14 mouse cellular contexts compared by ENCODE assay signal in genomic region chr7:142442908-142443420, GRCm38 (mm10). TPM values are rescaled to one million over a fixed set of nuclear protein-coding genes. Genes with fewer than 3 reads are reported as not detected.
A peak's percentile ranks its signal among the peaks of the same experiment; 100 is the strongest.
DNase-seq lines count a peak whose midpoint lies in the region; ATAC-seq and TF ChIP-seq lines count a peak whose summit lies in the region.
"Had no signal": no experiment of that assay in that cellular context is flagged by ENCODE, and none has a peak within 500 bp of the region (broad histone marks: within the 10 kb centered on the region; RNA-seq: fewer than 3 reads in every experiment).

No protein-coding gene starts in this region.

- no peaks in the 10 kb centered on the region for H3K9me3 ChIP-seq in heart, embryonic 12.5 days (replicated peaks)
- no peaks in the 10 kb centered on the region for H3K9me3 ChIP-seq in liver, postnatal 0 days (ENCODE audit: low read length)
- H3K9me3 ChIP-seq in hindbrain, postnatal 0 days (ENCODE audit: low read length), result no peaks in the 10 kb centered on the region
- H3K9me3 ChIP-seq: forebrain, embryonic 12.5 days; kidney, embryonic 15.5 days; neural tube, embryonic 12.5 days had no signal

- ATAC-seq in heart, embryonic 12.5 days (ENCODE audit: insufficient number of reproducible peaks, low FRiP score), result no peak
- 0 out of 2 replicates have a peak, but pooled peaks have one; percentile 3 for ATAC-seq in liver, postnatal 0 days
- no peak for ATAC-seq in hindbrain, postnatal 0 days
- no peak for ATAC-seq in inflammation-experienced regulatory T-cells, adult 6 months

- no peak for TF ChIP-seq CTCF in liver, postnatal 0 days (IDR thresholded peaks at IDR 0.05; ENCODE audit: low read depth)
- TF ChIP-seq CTCF in hindbrain, postnatal 0 days (IDR thresholded peaks at IDR 0.05; ENCODE audit: low read depth), result no peak

- peak overlapping the region; percentile 24; the same call in 1 of the 2 replicates for H3K9ac ChIP-seq in heart, embryonic 12.5 days
- H3K9ac ChIP-seq in liver, postnatal 0 days (replicated peaks), result no peak overlapping the region
- H3K9ac ChIP-seq in hindbrain, postnatal 0 days (replicated peaks; ENCODE audit: low read length), result no peak overlapping the region
- H3K9ac ChIP-seq: forebrain, embryonic 12.5 days; kidney, embryonic 15.5 days; neural tube, embryonic 12.5 days had no signal

- H3K27me3 ChIP-seq in heart, embryonic 12.5 days (replicated peaks), result no peaks in the 10 kb centered on the region
- H3K27me3 ChIP-seq in liver, postnatal 0 days (ENCODE audit: insufficient read depth, low read length), result no peaks in the 10 kb centered on the region
- no peaks in the 10 kb centered on the region for H3K27me3 ChIP-seq in hindbrain, postnatal 0 days (ENCODE audit: insufficient read depth, low read length)
- H3K27me3 ChIP-seq: forebrain, embryonic 12.5 days; kidney, embryonic 15.5 days; neural tube, embryonic 12.5 days had no signal

- H3K4me1 ChIP-seq in heart, embryonic 12.5 days (replicated peaks), result peaks cover 31% of the 10 kb centered on the region
- 0 out of 2 replicates have a peak, but pooled peaks cover 7% of the 10 kb centered on the region for H3K4me1 ChIP-seq in liver, postnatal 0 days (ENCODE audit: insufficient read depth)
- H3K4me1 ChIP-seq in hindbrain, postnatal 0 days (ENCODE audit: insufficient read depth, low read length), result no peaks in the 10 kb centered on the region

- H3K27ac ChIP-seq in heart, embryonic 12.5 days (ENCODE audit: poor library complexity, severe bottlenecking), result no peak overlapping the region
- peak overlapping the region; percentile 80 for H3K27ac ChIP-seq in liver, postnatal 0 days (ENCODE audit: low read depth)
- no peak overlapping the region for H3K27ac ChIP-seq in hindbrain, postnatal 0 days
- H3K27ac ChIP-seq: forebrain, embryonic 12.5 days; kidney, embryonic 15.5 days; neural tube, embryonic 12.5 days had no signal

- TF ChIP-seq EP300 in liver, postnatal 0 days (IDR thresholded peaks at IDR 0.05; ENCODE audit: low read depth), result no peak

- no peak for DNase-seq in heart, postnatal 4 days
- peak; percentile 22 for DNase-seq in thymus, postnatal 4 days
- DNase-seq in thymus, postnatal 10 days (ENCODE audit: low spot score in 2 of 2), result no peak
- no peak for DNase-seq in liver, postnatal 0 days
- DNase-seq in embryo, embryonic 10 days (ENCODE audit: low spot score), result no peak
- no peak for DNase-seq in hindbrain, postnatal 0 days (ENCODE audit: low spot score)
- DNase-seq: adrenal gland, adult 2 months; layer of hippocampus, postnatal 36 days had no signal

- WGBS in heart, embryonic 12.5 days, result 89% methylated on average over 7 of the region's 7 CpGs
- 74% methylated on average over 7 of the region's 7 CpGs for whole genome bisulfite sequencing in liver, postnatal 0 days (ENCODE audit: insufficient replicate concordance)
- 98% methylated on average over 7 of the region's 7 CpGs for WGBS in hindbrain, postnatal 0 days

- no peaks in the 10 kb centered on the region for H3K36me3 ChIP-seq in heart, embryonic 12.5 days
- H3K36me3 ChIP-seq in liver, postnatal 0 days (replicated peaks; ENCODE audit: insufficient read depth, low read length), result no peaks in the 10 kb centered on the region
- H3K36me3 ChIP-seq in hindbrain, postnatal 0 days (ENCODE audit: insufficient read depth, low read length), result no peaks in the 10 kb centered on the region
- H3K36me3 ChIP-seq: forebrain, embryonic 12.5 days; kidney, embryonic 15.5 days; neural tube, embryonic 12.5 days had no signal

- no peak overlapping the region for H3K4me2 ChIP-seq in heart, embryonic 12.5 days
- H3K4me2 ChIP-seq in liver, postnatal 0 days (ENCODE audit: low read depth, low read length), result no peak overlapping the region; the same call in 1 of the 2 replicates
- no peak overlapping the region for H3K4me2 ChIP-seq in hindbrain, postnatal 0 days (ENCODE audit: low read depth, low read length)
- H3K4me2 ChIP-seq: forebrain, embryonic 12.5 days; kidney, embryonic 15.5 days; neural tube, embryonic 12.5 days had no signal

- no peak overlapping the region for H3K4me3 ChIP-seq in heart, embryonic 12.5 days
- H3K4me3 ChIP-seq in liver, postnatal 0 days (ENCODE audit: low read depth, low read length), result no peak overlapping the region
- H3K4me3 ChIP-seq in hindbrain, postnatal 0 days (ENCODE audit: low read length), result no peak overlapping the region
- H3K4me3 ChIP-seq: forebrain, embryonic 12.5 days; kidney, embryonic 15.5 days; neural tube, embryonic 12.5 days had no signal

RNA-seq across cellular contexts. Expression of gene Tnni2, which starts 1.4 kb away (rescaled TPM):
- polyA plus RNA-seq in heart, embryonic 12.5 days (2016; fragmentation: Nextera tagmentation; extraction: Ambion mirVana), result 50.6 and 53.5 TPM in 2 replicates
- 10 to 100 TPM in 1 of 2 experiments, 1 to 10 TPM in 1; 6.6 to 16.4 TPM for total RNA-seq in heart, postnatal 4 days (2021)
- polyA plus RNA-seq in liver, postnatal 0 days (2015; fragmentation: Nextera tagmentation; extraction: Ambion mirVana), result 6.9 and 72.7 TPM in 2 replicates
- total RNA-seq in hindbrain, postnatal 0 days (2014; rRNA removed), result 1.3 and 8.5 TPM in 2 replicates
- 0.63 TPM in 2 replicates for polyA plus RNA-seq in hindbrain, postnatal 0 days (2015; fragmentation: Nextera tagmentation; extraction: Ambion mirVana)
- not detected for polyA plus RNA-seq in inflammation-experienced regulatory T-cells, adult 6 months (2017; shearing (Covaris generic))
- total RNA-seq: layer of hippocampus, postnatal 36 days had no signal
- polyA plus RNA-seq: adrenal gland, adult 2 months had no signal

RNA-seq across cellular contexts. Expression of gene Syt8, which starts 8.3 kb away (rescaled TPM):
- 0.28 and 0.57 TPM in 2 replicates for polyA plus RNA-seq in heart, embryonic 12.5 days (2016; fragmentation: Nextera tagmentation; extraction: Ambion mirVana)
- total RNA-seq in heart, postnatal 4 days (2021), result not detected
- polyA plus RNA-seq in liver, postnatal 0 days (2015; fragmentation: Nextera tagmentation; extraction: Ambion mirVana), result not detected in 2 replicates
- total RNA-seq in hindbrain, postnatal 0 days (2014; rRNA removed), result not detected in 2 replicates
- 0.15 TPM in 1 of 2 replicates, not detected in the other for polyA plus RNA-seq in hindbrain, postnatal 0 days (2015; fragmentation: Nextera tagmentation; extraction: Ambion mirVana)
- polyA plus RNA-seq in inflammation-experienced regulatory T-cells, adult 6 months (2017; shearing (Covaris generic)), result not detected
- total RNA-seq: adrenal gland, adult 2 months; layer of hippocampus, postnatal 36 days; megakaryocyte-erythroid progenitor cell, adult 5-6 weeks had no signal
- polyA plus RNA-seq: forebrain, embryonic 12.5 days had no signal

RNA-seq across cellular contexts. Expression of gene Lsp1, which starts 17.6 kb away (rescaled TPM):
- 33.4 and 38.4 TPM in 2 replicates for polyA plus RNA-seq in heart, embryonic 12.5 days (2016; fragmentation: Nextera tagmentation; extraction: Ambion mirVana)
- total RNA-seq in heart, postnatal 4 days (2021), result 100 to 1,000 TPM in 1 of 2 experiments, 10 to 100 TPM in 1; 93.3 to 108 TPM
- polyA plus RNA-seq in liver, postnatal 0 days (2015; fragmentation: Nextera tagmentation; extraction: Ambion mirVana), result 31.5 and 33.6 TPM in 2 replicates
- total RNA-seq in hindbrain, postnatal 0 days (2014; rRNA removed), result 4.6 and 16.6 TPM in 2 replicates
- polyA plus RNA-seq in hindbrain, postnatal 0 days (2015; fragmentation: Nextera tagmentation; extraction: Ambion mirVana), result 6.6 and 7.2 TPM in 2 replicates
- 1,000 to 10,000 TPM; 1,183 to 1,943 (median 1,210) TPM for polyA plus RNA-seq in inflammation-experienced regulatory T-cells, adult 6 months (2017; shearing (Covaris generic))

RNA-seq across cellular contexts. Expression of gene Ctsd, which starts 55.1 kb away (rescaled TPM):
- 431 and 436 TPM in 2 replicates for polyA plus RNA-seq in heart, embryonic 12.5 days (2016; fragmentation: Nextera tagmentation; extraction: Ambion mirVana)
- 100 to 1,000 TPM; 344 to 370 TPM for total RNA-seq in heart, postnatal 4 days (2021)
- polyA plus RNA-seq in liver, postnatal 0 days (2015; fragmentation: Nextera tagmentation; extraction: Ambion mirVana), result 311 and 324 TPM in 2 replicates
- total RNA-seq in hindbrain, postnatal 0 days (2014; rRNA removed), result 638 and 755 TPM in 2 replicates
- 400 and 402 TPM in 2 replicates for polyA plus RNA-seq in hindbrain, postnatal 0 days (2015; fragmentation: Nextera tagmentation; extraction: Ambion mirVana)
- polyA plus RNA-seq in inflammation-experienced regulatory T-cells, adult 6 months (2017; shearing (Covaris generic)), result 100 to 1,000 TPM; 259 to 561 (median 285) TPM

RNA-seq across cellular contexts. Expression of gene Tnnt3, which starts 55.7 kb away (rescaled TPM):
- 6.4 and 9.3 TPM in 2 replicates for polyA plus RNA-seq in heart, embryonic 12.5 days (2016; fragmentation: Nextera tagmentation; extraction: Ambion mirVana)
- 10 to 100 TPM in 1 of 2 experiments, under 1 TPM in 1; 0.98 to 10.9 TPM for total RNA-seq in heart, postnatal 4 days (2021)
- polyA plus RNA-seq in liver, postnatal 0 days (2015; fragmentation: Nextera tagmentation; extraction: Ambion mirVana), result 3.6 and 72.5 TPM in 2 replicates
- 1.3 and 4.7 TPM in 2 replicates for total RNA-seq in hindbrain, postnatal 0 days (2014; rRNA removed)
- 3.1 and 3.9 TPM in 2 replicates for polyA plus RNA-seq in hindbrain, postnatal 0 days (2015; fragmentation: Nextera tagmentation; extraction: Ambion mirVana)
- polyA plus RNA-seq in inflammation-experienced regulatory T-cells, adult 6 months (2017; shearing (Covaris generic)), result 1 to 10 TPM; 2.5 to 3.8 (median 2.8) TPM
- total RNA-seq: adrenal gland, adult 2 months; layer of hippocampus, postnatal 36 days; megakaryocyte-erythroid progenitor cell, adult 5-6 weeks had no signal
- polyA plus RNA-seq: adrenal gland, adult 2 months had no signal

Comparison
In these comparisons a context has a peak if more than half of its experiments do, and no peak if none do; other contexts are left out.
1. RNA of gene Lsp1, which starts 17.6 kb away (polyA plus RNA-seq): 1,183 to 1,943 TPM in inflammation-experienced regulatory T-cells, adult 6 months; 33.4 to 38.4 TPM in heart, embryonic 12.5 days, 31.5 to 33.6 TPM in liver, postnatal 0 days and 6.6 to 7.2 TPM in hindbrain, postnatal 0 days; every median in the first group is over 10 times any median in the second.